Mouse (Mus musculus) kidney, adult 2 months (tissue): ENCODE data around the gene Ube2n.

ENCODE experiments used
- CTCF ChIP-seq: fragments of 200-500 bp; conservative IDR thresholded peaks from 2 replicates; pipeline ENCODE4 v1.5.1; 2011; ENCODE audit warnings: low read depth, mild to moderate bottlenecking, control low read depth, low read length, moderate library complexity, mixed read lengths; ENCODE audit not compliant: insufficient read depth, insufficient read length
- POLR2A ChIP-seq: fragments of 200-500 bp; IDR thresholded peaks from one replicate; pipeline ENCODE4 v1.6.1; 2011; ENCODE audit warnings: low read depth, low read length, control low read depth

DNA sequence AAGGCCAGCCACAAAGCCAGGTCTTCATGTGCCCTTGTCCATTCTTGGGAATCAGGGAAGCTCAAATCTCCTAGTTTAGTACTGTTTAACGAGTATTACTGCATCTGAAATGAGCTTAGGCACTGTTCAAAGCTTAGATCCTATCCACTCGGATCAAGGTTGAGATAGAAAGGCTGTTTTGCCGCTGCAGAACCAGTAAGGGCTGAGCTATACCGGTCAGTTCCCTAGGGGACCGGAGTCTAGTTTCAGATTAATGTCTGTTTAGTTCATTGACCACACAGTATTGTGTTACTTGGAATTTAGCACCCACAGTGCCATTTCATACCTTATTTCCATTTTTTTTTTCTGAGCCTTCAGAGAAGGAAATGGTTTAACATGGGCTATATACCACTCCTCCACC, 52.6 kb downstream of the Ube2n start:
- TF ChIP-seq CTCF: no peak
- TF ChIP-seq POLR2A: no peak
